Mouse (Mus musculus) small intestine, adult 2 months (tissue): ENCODE data around the gene Wdfy3.

Source experiments
- CTCF ChIP-seq: fragments of 200-500 bp; IDR thresholded peaks from 2 replicates; pipeline ENCODE4 v1.5.1; 2012; ENCODE audit warnings: low read depth, mild to moderate bottlenecking, control low read depth, inconsistent platforms, low read length, moderate library complexity, mixed read lengths; ENCODE audit not compliant: insufficient replicate concordance, insufficient read length; ENCODE audit errors: extremely low read depth
- POLR2A ChIP-seq: fragments of 200-500 bp; IDR thresholded peaks from 2 replicates; pipeline ENCODE4 v1.6.1; 2012; ENCODE audit warnings: low read depth, mild to moderate bottlenecking, control low read depth, inconsistent platforms, low read length, moderate library complexity

DNA sequence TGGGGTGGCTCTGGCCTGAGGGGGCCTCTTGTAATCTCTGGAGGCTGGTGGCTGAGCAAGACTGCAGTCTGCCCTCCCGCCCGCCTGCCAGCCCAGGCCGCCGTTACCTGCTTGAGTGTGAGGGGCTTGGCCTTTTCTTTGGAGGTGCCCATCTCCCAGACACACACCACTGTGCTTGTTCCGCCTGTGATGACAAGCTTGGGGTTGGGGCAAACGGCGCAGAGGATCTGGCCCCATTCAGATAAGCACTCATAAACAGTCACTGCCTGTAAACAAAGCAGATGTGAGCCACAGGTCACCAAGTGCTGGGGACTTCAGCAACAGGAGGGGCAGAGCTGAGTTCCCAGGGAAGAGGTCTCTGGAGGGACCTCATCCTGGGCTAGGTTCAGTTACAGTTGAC, 218.6 kb downstream of the Wdfy3 start:
- TF ChIP-seq POLR2A (no peak), CTCF (no peak)
